Mouse (Mus musculus) cortical plate, adult 2 months (tissue): ENCODE results near the gene Recql5. TPM values are rescaled to one million over a fixed set of nuclear protein-coding genes. Genes with fewer than 3 reads are reported as not detected.

Source experiments
- H3K27ac ChIP-seq: fragments of 200-500 bp; 2 replicates; pipeline ENCODE4 v1.5.1; 2012; ENCODE audit warnings: low read length, control low read depth, inconsistent platforms; ENCODE audit not compliant: insufficient read depth
- H3K4me1 ChIP-seq: fragments of 200-500 bp; 2 replicates; pipeline ENCODE4 v1.6.1; 2011; ENCODE audit warnings: low read length; ENCODE audit not compliant: control insufficient read depth, insufficient read depth
- H3K4me3 ChIP-seq: fragments of 200-500 bp; 2 replicates; pipeline ENCODE4 v1.5.1; 2011; ENCODE audit warnings: mild to moderate bottlenecking, low read length, control low read depth; ENCODE audit not compliant: insufficient read depth
- CTCF ChIP-seq: fragments of 200-500 bp; IDR thresholded peaks from 2 replicates; pipeline ENCODE4 v1.5.1; 2011; ENCODE audit warnings: mild to moderate bottlenecking, control low read depth, low read length; ENCODE audit not compliant: insufficient read depth; ENCODE audit errors: extremely low read depth
- POLR2A ChIP-seq: fragments of 200-500 bp; IDR thresholded peaks from 2 replicates; pipeline ENCODE4 v1.6.1; 2011; ENCODE audit warnings: mild to moderate bottlenecking, low read length, control low read depth; ENCODE audit not compliant: insufficient read depth; ENCODE audit errors: extremely low read depth
- polyA plus RNA-seq: library from polyadenylated mRNA; depleted of rRNA; stranded (reverse); fragments of >200 nt; gene quantifications from 2 replicates; pipeline ENCODE4 v1.2.3, GENCODE M21; 2012

Gene Recql5
- polyA plus RNA-seq, 1 experiment, result 31.7 TPM

GRCm38 (mm10) chr11:115902831-115903230 lies 30.4 kb downstream of the Recql5 start:
- no peak overlapping the region for H3K27ac ChIP-seq
- no peaks in the 10 kb centered on the region for H3K4me1 ChIP-seq
- TF ChIP-seq CTCF (no peak), POLR2A (no peak)
- H3K4me3 ChIP-seq, result no peak overlapping the region

DNA sequence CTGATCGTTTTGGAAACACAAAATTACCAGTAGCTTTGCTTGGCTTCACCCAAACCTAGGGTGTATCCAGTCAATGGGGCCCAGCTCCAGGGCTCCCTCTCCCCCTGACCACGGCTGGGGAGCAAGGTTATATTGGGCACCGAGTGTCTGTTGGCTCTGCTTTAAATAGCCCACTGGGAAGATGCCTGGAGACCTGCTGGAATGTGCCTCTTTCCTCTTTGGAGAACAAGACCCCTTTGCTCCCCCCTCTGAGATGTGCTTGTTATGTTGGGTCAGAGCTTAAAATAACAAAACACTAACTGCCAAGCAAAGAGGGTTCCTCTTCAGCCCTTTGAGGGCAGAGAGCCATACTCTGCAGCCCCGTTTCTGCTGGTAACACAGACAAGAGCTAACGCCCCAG lies 31.1 kb downstream of the Recql5 start:
- TF ChIP-seq CTCF (no peak), POLR2A (no peak)
- Histone ChIP-seq H3K27ac (no peak overlapping the region), H3K4me1 (no peaks in the 10 kb centered on the region), H3K4me3 (no peak overlapping the region)

DNA sequence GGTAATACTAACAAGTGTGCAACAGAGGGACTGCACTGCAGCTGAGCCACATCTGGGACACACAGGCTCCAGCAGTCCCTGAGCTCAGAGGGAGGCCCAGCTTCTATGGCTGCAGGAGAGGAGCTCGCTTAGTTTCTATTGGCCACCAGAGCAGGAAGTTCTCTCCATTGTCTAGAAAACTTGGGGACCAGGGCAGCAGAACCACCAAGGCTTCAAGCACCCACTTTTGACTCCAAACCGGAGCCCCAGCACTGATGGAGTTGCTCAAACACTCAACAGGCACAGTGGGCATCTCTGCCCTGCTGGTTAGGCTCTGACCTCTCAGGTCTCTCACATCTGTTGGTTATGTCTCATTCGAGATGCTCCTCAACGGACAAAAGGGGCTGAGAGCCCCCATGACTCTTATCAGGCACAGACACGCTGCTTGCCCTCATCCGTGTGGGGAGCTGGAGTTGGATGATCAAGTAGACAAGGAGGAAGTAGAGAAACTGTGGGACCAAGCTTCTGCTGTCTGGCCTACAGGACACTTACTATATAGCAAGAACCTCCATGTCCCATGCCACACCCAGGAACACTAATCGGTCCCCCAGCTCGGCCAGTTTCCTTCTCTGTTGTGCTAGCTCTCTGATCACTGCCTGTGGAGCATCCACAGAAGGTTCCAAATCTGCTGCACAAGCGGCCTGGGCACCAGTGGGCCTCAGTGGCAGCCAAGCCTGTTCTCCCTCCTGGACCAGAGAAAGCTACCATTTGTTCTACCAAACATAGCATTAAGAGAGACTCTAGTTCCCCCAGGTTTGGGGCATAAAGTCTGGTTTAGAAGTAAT lies 31.7 kb downstream of the Recql5 start:
- Histone ChIP-seq H3K4me3 (no peak overlapping the region), H3K27ac (no peak overlapping the region), H3K4me1 (no peaks in the 10 kb centered on the region)
- TF ChIP-seq CTCF (no peak), POLR2A (no peak)

DNA sequence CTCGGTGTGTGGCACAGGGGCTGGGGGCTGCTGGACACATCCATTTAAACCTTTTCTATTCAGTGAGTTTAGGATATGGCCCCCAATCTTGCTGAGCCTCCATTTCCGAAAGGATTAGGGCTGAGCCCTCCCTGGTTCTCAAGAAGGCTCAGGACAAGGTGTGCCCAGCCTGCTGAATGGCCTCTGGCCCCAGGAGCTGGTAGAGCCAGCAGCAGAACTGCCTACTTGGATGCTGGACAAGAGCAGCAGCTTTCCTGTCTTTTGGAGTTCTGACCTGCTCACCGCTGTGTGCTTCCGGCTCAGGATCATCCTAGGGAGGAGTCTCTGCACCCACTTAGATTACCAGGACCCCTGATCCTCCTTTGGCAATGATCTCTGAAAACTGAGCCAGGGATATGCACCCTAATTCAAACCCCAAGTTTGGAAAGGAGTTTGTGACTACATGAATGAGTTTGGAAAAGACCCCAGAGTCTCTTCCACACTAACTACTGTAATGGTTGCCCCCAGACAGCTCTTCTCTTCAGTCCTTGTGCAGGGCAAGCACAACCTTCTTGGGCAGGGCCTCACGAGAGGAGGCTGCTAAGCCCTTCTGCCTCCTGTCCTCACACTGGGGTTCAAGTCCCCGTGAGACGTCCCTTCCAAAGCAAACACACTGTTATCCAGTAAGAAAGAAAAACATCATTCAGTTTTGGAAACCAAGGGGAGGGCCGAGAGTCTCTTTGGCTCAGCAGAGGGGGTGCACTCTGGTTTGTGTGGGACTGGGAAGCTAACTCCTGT lies 32.5 kb downstream of the Recql5 start:
- no peak overlapping the region for H3K4me3 ChIP-seq
- no peak overlapping the region for H3K27ac ChIP-seq
- H3K4me1 ChIP-seq, result no peaks in the 10 kb centered on the region
- TF ChIP-seq POLR2A (no peak), CTCF (no peak)

GRCm38 (mm10) chr11:115899486-115900266 lies 33.6 kb downstream of the Recql5 start, which contains the start of gene Smim5:
Smim5 (plus strand) TSS chr11:115899966.
- H3K27ac ChIP-seq, result no peak within 1 kb of the TSS
- no peaks in the 10 kb centered on the region for H3K4me1 ChIP-seq
- TF ChIP-seq CTCF (no peak), POLR2A (no peak)
- no peak within 1 kb of the TSS for H3K4me3 ChIP-seq

DNA sequence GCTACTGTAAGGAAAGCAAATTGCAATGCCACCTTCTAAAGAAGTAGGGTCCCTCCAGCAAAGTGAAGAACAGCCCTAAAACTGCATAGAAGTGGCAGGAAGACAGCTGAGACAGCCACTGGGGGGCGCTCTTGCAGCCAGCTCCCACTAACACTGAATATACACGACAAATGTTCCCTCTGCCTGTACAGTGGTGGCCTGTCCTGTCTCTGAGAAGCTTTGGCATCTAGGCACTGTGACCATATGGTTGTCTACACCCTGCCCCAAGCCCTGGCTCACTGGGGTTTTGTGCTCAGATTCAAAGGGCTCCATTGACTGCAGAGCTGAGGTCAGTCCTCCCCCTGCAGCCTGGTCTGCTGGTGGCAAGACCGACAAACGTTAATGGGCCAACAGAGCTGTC lies 34.4 kb downstream of the Recql5 start:
- no peak for TF ChIP-seq POLR2A
- peak; percentile 52 for TF ChIP-seq CTCF
- Histone ChIP-seq H3K4me1 (no peaks in the 10 kb centered on the region), H3K27ac (no peak overlapping the region), H3K4me3 (no peak overlapping the region)

GRCm38 (mm10) chr11:115898446-115898845 lies 34.8 kb downstream of the Recql5 start:
- no peaks in the 10 kb centered on the region for H3K4me1 ChIP-seq
- H3K4me3 ChIP-seq, result no peak overlapping the region
- no peak overlapping the region for H3K27ac ChIP-seq
- no peak for TF ChIP-seq CTCF
- TF ChIP-seq POLR2A, result no peak

DNA sequence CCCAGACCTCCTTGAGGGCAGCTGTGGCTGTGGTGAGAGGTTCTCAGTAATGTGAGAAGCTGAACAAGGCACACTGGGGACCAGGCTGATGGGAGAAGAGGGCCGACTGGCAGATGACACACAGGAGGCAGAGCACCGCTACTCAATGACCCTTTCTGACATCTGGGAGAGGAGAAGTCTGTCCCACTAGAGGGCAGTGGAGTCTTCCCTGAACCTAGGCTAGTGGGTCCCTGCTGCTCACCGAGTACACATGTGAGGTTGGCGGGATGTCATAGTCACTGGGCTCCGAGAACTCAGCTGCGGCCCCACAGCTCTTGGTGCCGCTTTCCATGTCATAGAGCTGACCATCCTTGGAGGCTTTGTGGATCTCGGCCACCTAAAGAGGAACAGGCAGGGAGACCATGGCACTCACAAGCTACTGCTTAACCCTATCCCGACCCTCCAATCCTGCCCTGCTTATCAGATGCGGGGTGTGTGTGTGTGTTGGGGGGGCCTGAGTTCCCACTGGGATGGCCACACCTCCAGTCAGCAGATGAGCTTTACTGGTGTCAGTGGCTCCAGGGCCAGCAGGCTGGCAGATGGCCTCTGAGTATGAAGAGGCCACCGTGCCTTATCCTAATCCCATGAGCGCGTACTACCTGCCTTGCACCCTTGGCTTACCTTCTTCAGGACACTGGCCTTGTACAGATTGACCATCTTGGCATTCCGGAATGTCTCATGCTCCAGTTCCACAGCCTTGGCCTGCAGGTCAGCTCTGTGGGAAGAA lies 38.3 kb downstream of the Recql5 start:
- Histone ChIP-seq H3K27ac (no peak overlapping the region), H3K4me3 (no peak overlapping the region), H3K4me1 (no peaks in the 10 kb centered on the region)
- TF ChIP-seq POLR2A (no peak), CTCF (0 out of 2 replicates have a peak, but pooled peaks have one; percentile 20)
